Mouse (Mus musculus) small intestine, adult 2 months (tissue): Measurements from ENCODE around the gene Scamp1.

ENCODE experiments used
- CTCF ChIP-seq: fragments of 200-500 bp; IDR thresholded peaks from 2 replicates; pipeline ENCODE4 v1.5.1; 2012; ENCODE audit warnings: low read depth, mild to moderate bottlenecking, control low read depth, inconsistent platforms, low read length, moderate library complexity, mixed read lengths; ENCODE audit not compliant: insufficient replicate concordance, insufficient read length; ENCODE audit errors: extremely low read depth
- POLR2A ChIP-seq: fragments of 200-500 bp; IDR thresholded peaks from 2 replicates; pipeline ENCODE4 v1.6.1; 2012; ENCODE audit warnings: low read depth, mild to moderate bottlenecking, control low read depth, inconsistent platforms, low read length, moderate library complexity

GRCm38 (mm10) chr13:94293911-94294310 lies 8.3 kb upstream of the Scamp1 start:
- TF ChIP-seq CTCF (no peak), POLR2A (no peak)
